Mouse (Mus musculus) midbrain, postnatal 0 days (tissue): ENCODE results near the gene Nexn. TPM values are rescaled to one million over a fixed set of nuclear protein-coding genes. Genes with fewer than 3 reads are reported as not detected.

Experiments
- ATAC-seq: fragments of 200-750 bp; cut with Nextera tagmentation; 2 replicates; pipeline ENCODE4 v1.8.0; 2017; ENCODE audit warnings: moderate number of reproducible peaks, mild to moderate bottlenecking, moderate TSS enrichment, moderate library complexity; ENCODE audit not compliant: low FRiP score
- DNase-seq: peaks from one replicate; pipeline ENCODE4 v3.0.0-alpha.2; 2015; ENCODE audit warnings: low spot score
- H3K27ac ChIP-seq: fragments of 300-500 bp; sonication (generic); 2 replicates; pipeline ENCODE4 v1.5.1; 2014; ENCODE audit warnings: low read depth, mild to moderate bottlenecking, low read length, mixed read lengths
- H3K27me3 ChIP-seq: fragments of 300-500 bp; sonication (generic); 2 replicates; pipeline ENCODE4 v1.6.1; 2014; ENCODE audit warnings: low read length, control low read depth, mixed read lengths; ENCODE audit not compliant: insufficient read depth
- H3K36me3 ChIP-seq: fragments of 300-500 bp; sonication (generic); 2 replicates; pipeline ENCODE4 v1.6.1; 2014; ENCODE audit warnings: low read length, control low read depth, mixed read lengths; ENCODE audit not compliant: insufficient read depth
- H3K4me1 ChIP-seq: fragments of 300-500 bp; sonication (generic); 2 replicates; pipeline ENCODE4 v1.6.1; 2014; ENCODE audit warnings: mild to moderate bottlenecking, control low read depth, antibody characterized with exemption, low read length, mixed read lengths; ENCODE audit not compliant: insufficient read depth
- H3K4me2 ChIP-seq: fragments of 300-500 bp; sonication (generic); 2 replicates; pipeline ENCODE4 v1.6.1; 2014; ENCODE audit warnings: low read depth, mild to moderate bottlenecking, low read length, mixed read lengths; ENCODE audit not compliant: poor library complexity, severe bottlenecking
- H3K4me3 ChIP-seq: fragments of 300-500 bp; sonication (generic); 2 replicates; pipeline ENCODE4 v1.5.1; 2014; ENCODE audit warnings: low read depth, mild to moderate bottlenecking, low read length, moderate library complexity
- H3K9ac ChIP-seq: fragments of 300-500 bp; sonication (generic); replicated peaks from 2 replicates; pipeline ENCODE4 v1.6.1; 2014; ENCODE audit warnings: mild to moderate bottlenecking, low read length, moderate library complexity, mixed read lengths; ENCODE audit not compliant: poor library complexity, severe bottlenecking
- H3K9me3 ChIP-seq: fragments of 300-500 bp; sonication (generic); 2 replicates; pipeline ENCODE4 v1.6.1; 2016; ENCODE audit warnings: low read length, control low read depth
- CTCF ChIP-seq: IDR thresholded peaks from 2 replicates; pipeline ENCODE4 v1.5.1; 2016; ENCODE audit warnings: antibody characterized with exemption, mild to moderate bottlenecking
- WGBS: fragments of 180-500 bp; shearing (Covaris S2); extraction: QIAGEN DNeasy Blood & Tissue Kit; methylation state at CpG from one replicate; pipeline ENCODE4 v1.1.7; 2014; 5-methylcytosine and 5-hydroxymethylcytosine counted together
- polyA plus RNA-seq: library from polyadenylated mRNA; unstranded; fragments of >200 nt; fragmentation: Nextera tagmentation; extraction: Ambion mirVana; gene quantifications from 2 replicates; pipeline ENCODE4 v1.2.1, GENCODE M21; 2015
- total RNA-seq: library from RNA; depleted of rRNA; stranded (reverse); fragments of >200 nt; gene quantifications from 2 replicates; pipeline ENCODE4 v1.2.3, GENCODE M21; 2014

Nexn gene
- total and polyA plus RNA-seq, 2 experiments from 2014 or later, result 0.11 to 2.3 TPM

GRCm38 (mm10) chr3:152275008-152275407 lies 8.9 kb upstream of the Nexn start:
- H3K4me2 ChIP-seq, result no peak overlapping the region
- H3K27me3 ChIP-seq, result no peaks in the 10 kb centered on the region
- H3K36me3 ChIP-seq, result peaks cover 15% of the 10 kb centered on the region
- H3K4me3 ChIP-seq, result no peak overlapping the region
- DNase-seq (no peak), ATAC-seq (no peak)
- 75% methylated on average over 8 of the region's 8 CpGs for WGBS
- H3K9me3 ChIP-seq, result no peaks in the 10 kb centered on the region
- H3K27ac ChIP-seq, result no peak overlapping the region
- H3K4me1 ChIP-seq, result no peaks in the 10 kb centered on the region
- no peak overlapping the region for H3K9ac ChIP-seq
- no peak for TF ChIP-seq CTCF

GRCm38 (mm10) chr3:152272974-152273685 lies 7.0 kb upstream of the Nexn start:
- no peak for DNase-seq
- no peak overlapping the region for H3K9ac ChIP-seq
- TF ChIP-seq CTCF, result no peak
- H3K36me3 ChIP-seq, result peaks cover 15% of the 10 kb centered on the region
- no peak overlapping the region for H3K27ac ChIP-seq
- no peaks in the 10 kb centered on the region for H3K27me3 ChIP-seq
- H3K4me1 ChIP-seq, result no peaks in the 10 kb centered on the region
- H3K4me2 ChIP-seq, result no peak overlapping the region
- H3K4me3 ChIP-seq, result no peak overlapping the region
- no peak for ATAC-seq
- 67% methylated on average over 20 of the region's 20 CpGs for WGBS
- no peaks in the 10 kb centered on the region for H3K9me3 ChIP-seq

- ATAC-seq (no peak), DNase-seq (no peak)
- H3K27me3 ChIP-seq, result no peaks in the 10 kb centered on the region
- no peak overlapping the region for H3K4me2 ChIP-seq
- H3K4me1 ChIP-seq, result no peaks in the 10 kb centered on the region
- H3K36me3 ChIP-seq, result peaks cover 15% of the 10 kb centered on the region
- no peak overlapping the region for H3K27ac ChIP-seq
- 79% methylated on average over 6 of the region's 6 CpGs for WGBS
- H3K4me3 ChIP-seq, result no peak overlapping the region
- TF ChIP-seq CTCF, result no peak
- no peak overlapping the region for H3K9ac ChIP-seq
- H3K9me3 ChIP-seq, result no peaks in the 10 kb centered on the region
These were observed 5.7 kb upstream of the Nexn start for GRCm38 (mm10) chr3:152271876-152272275.

GRCm38 (mm10) chr3:152271071-152271710 lies 5.0 kb upstream of the Nexn start:
- Histone ChIP-seq H3K4me1 (no peaks in the 10 kb centered on the region), H3K27ac (no peak overlapping the region), H3K4me2 (no peak overlapping the region), H3K4me3 (no peak overlapping the region), H3K27me3 (no peaks in the 10 kb centered on the region), H3K36me3 (peaks cover 11% of the 10 kb centered on the region), H3K9ac (no peak overlapping the region), H3K9me3 (no peaks in the 10 kb centered on the region)
- no peak for TF ChIP-seq CTCF
- no peak for ATAC-seq
- WGBS, result 85% methylated on average over 10 of the region's 10 CpGs
- DNase-seq, result no peak

GRCm38 (mm10) chr3:152268099-152268498 lies 1.9 kb upstream of the Nexn start:
- no peak for ATAC-seq

More at GRCm38 (mm10) chr3:152268099-152268498, 1.9 kb upstream of the Nexn start:
- Histone ChIP-seq H3K9me3 (no peaks in the 10 kb centered on the region), H3K4me2 (no peak overlapping the region), H3K9ac (no peak overlapping the region), H3K4me3 (no peak overlapping the region), H3K4me1 (peaks cover 2% of the 10 kb centered on the region; the same call in 1 of the 2 replicates), H3K36me3 (no peaks in the 10 kb centered on the region), H3K27me3 (no peaks in the 10 kb centered on the region; the same call in 1 of the 2 replicates), H3K27ac (no peak overlapping the region)
- no peak for DNase-seq
- 92% methylated on average over 14 of the region's 14 CpGs for WGBS
- TF ChIP-seq CTCF, result no peak
